ENCODE assay signal across 8 mouse cellular contexts in genomic region chr10:81167200-81168086, GRCm38 (mm10). TPM values are rescaled to one million over a fixed set of nuclear protein-coding genes. Genes with fewer than 3 reads are reported as not detected.
A peak's percentile ranks its signal among the peaks of the same experiment; 100 is the strongest.
DNase-seq lines count a peak whose midpoint lies in the region; ATAC-seq and TF ChIP-seq lines count a peak whose summit lies in the region.

Gene Pias4 (minus strand): TSS chr10:81167923.

- peak; percentile 100 for DNase-seq in heart, postnatal 10 days
- DNase-seq in large intestine, adult 2 months (ENCODE audit: low read depth, low spot score), result peak; percentile 94
- DNase-seq in liver, postnatal 0 days, result peak; percentile 100
- DNase-seq in testis, postnatal 10 days (ENCODE audit: low spot score), result peak; percentile 100

- peak; percentile 66 for ATAC-seq in cerebellum, adult (ENCODE audit: insufficient number of reproducible peaks, low FRiP score, low TSS enrichment)
- ATAC-seq in forebrain, embryonic 13.5 days, result peak; percentile 89
- ATAC-seq in liver, postnatal 0 days, result peak; percentile 91
- ATAC-seq in neural tube, embryonic 14.5 days (ENCODE audit: low read depth), result peak; percentile 83

- no peaks in the 10 kb centered on the region for H3K27me3 ChIP-seq in ES-Bruce4 (ENCODE audit: control insufficient read depth, insufficient read depth, low read length, poor library complexity, severe bottlenecking)
- no peaks in the 10 kb centered on the region for H3K27me3 ChIP-seq in forebrain, embryonic 13.5 days
- H3K27me3 ChIP-seq in liver, postnatal 0 days (ENCODE audit: insufficient read depth, low read length), result no peaks in the 10 kb centered on the region
- H3K27me3 ChIP-seq in neural tube, embryonic 14.5 days (ENCODE audit: control insufficient read depth, insufficient read depth, low read length), result no peaks in the 10 kb centered on the region

- no peak for TF ChIP-seq POLR2A in ES-Bruce4 (IDR thresholded peaks at IDR 0.05; ENCODE audit: insufficient read depth, low read length)

- intact Hi-C loops in heart, postnatal 10 days (cut with DNase I), result loop anchor here (2.0 kb wide), 1 partner anchor 27 kb away; no protein-coding TSS in a partner anchor

- TF ChIP-seq EP300 in ES-Bruce4 (IDR thresholded peaks at IDR 0.05; ENCODE audit: insufficient read depth, low read depth, low read length), result no peak
- no peak for TF ChIP-seq EP300 in liver, postnatal 0 days (IDR thresholded peaks at IDR 0.05; ENCODE audit: low read depth)

- no peak for TF ChIP-seq CTCF in ES-Bruce4 (IDR thresholded peaks at IDR 0.05; ENCODE audit: low read depth, low read length)
- no peak for TF ChIP-seq CTCF in liver, postnatal 0 days (IDR thresholded peaks at IDR 0.05; ENCODE audit: low read depth)

- no peaks in the 10 kb centered on the region for H3K9me3 ChIP-seq in ES-Bruce4 (replicated peaks; ENCODE audit: control insufficient read depth, insufficient read depth, low read length, poor library complexity, severe bottlenecking)
- H3K9me3 ChIP-seq in forebrain, embryonic 13.5 days (replicated peaks), result no peaks in the 10 kb centered on the region
- H3K9me3 ChIP-seq in liver, postnatal 0 days (ENCODE audit: low read length), result no peaks in the 10 kb centered on the region
- H3K9me3 ChIP-seq in neural tube, embryonic 14.5 days (ENCODE audit: control insufficient read depth, low read length), result no peaks in the 10 kb centered on the region

- WGBS in forebrain, embryonic 13.5 days, result 1% methylated on average over 48 of the region's 64 CpGs
- under 1% methylated on average over 64 of the region's 64 CpGs for WGBS in large intestine, adult 2 months
- WGBS in liver, postnatal 0 days (ENCODE audit: insufficient replicate concordance), result 2% methylated on average over 59 of the region's 64 CpGs
- under 1% methylated on average over 58 of the region's 64 CpGs for WGBS in neural tube, embryonic 14.5 days

- H3K36me3 ChIP-seq in ES-Bruce4 (ENCODE audit: control insufficient read depth, insufficient read depth, low read length, poor library complexity, severe bottlenecking), result peaks cover 7% of the 10 kb centered on the region; the same call in 1 of the 2 replicates
- H3K36me3 ChIP-seq in forebrain, embryonic 13.5 days (ENCODE audit: poor library complexity, severe bottlenecking), result peaks cover 27% of the 10 kb centered on the region
- H3K36me3 ChIP-seq in liver, postnatal 0 days (replicated peaks; ENCODE audit: insufficient read depth, low read length), result peaks cover 11% of the 10 kb centered on the region; the same call in 1 of the 2 replicates
- H3K36me3 ChIP-seq in neural tube, embryonic 14.5 days (ENCODE audit: control insufficient read depth, insufficient read depth, low read length), result peaks cover 9% of the 10 kb centered on the region; the same call in 1 of the 2 replicates

- peak within 1 kb of the TSS; percentile 89 for H3K27ac ChIP-seq in ES-Bruce4 (ENCODE audit: insufficient read depth, low read length)
- peak within 1 kb of the TSS; percentile 75 for H3K27ac ChIP-seq in forebrain, embryonic 13.5 days
- peak within 1 kb of the TSS; percentile 88 for H3K27ac ChIP-seq in liver, postnatal 0 days (ENCODE audit: low read depth)
- H3K27ac ChIP-seq in neural tube, embryonic 14.5 days (ENCODE audit: low read depth, low read length), result peak within 1 kb of the TSS; percentile 80

- peak within 1 kb of the TSS; percentile 90 for H3K4me2 ChIP-seq in forebrain, embryonic 13.5 days
- peak within 1 kb of the TSS; percentile 91 for H3K4me2 ChIP-seq in liver, postnatal 0 days (ENCODE audit: low read depth, low read length)
- H3K4me2 ChIP-seq in neural tube, embryonic 14.5 days (ENCODE audit: low read depth, low read length), result peak within 1 kb of the TSS; percentile 87

- peak within 1 kb of the TSS; percentile 96 for H3K4me3 ChIP-seq in ES-Bruce4 (ENCODE audit: low read depth, low read length)
- H3K4me3 ChIP-seq in forebrain, embryonic 13.5 days, result peak within 1 kb of the TSS; percentile 67
- H3K4me3 ChIP-seq in liver, postnatal 0 days (ENCODE audit: low read depth, low read length), result peak within 1 kb of the TSS; percentile 83
- H3K4me3 ChIP-seq in neural tube, embryonic 14.5 days (ENCODE audit: low read depth, low read length), result peak within 1 kb of the TSS; percentile 79

- H3K9ac ChIP-seq in ES-Bruce4 (ENCODE audit: low read depth, poor library complexity, severe bottlenecking), result peak within 1 kb of the TSS; percentile 79
- H3K9ac ChIP-seq in forebrain, embryonic 13.5 days, result peak within 1 kb of the TSS; percentile 78
- H3K9ac ChIP-seq in liver, postnatal 0 days (replicated peaks), result peak within 1 kb of the TSS; percentile 86
- peak within 1 kb of the TSS; percentile 69 for H3K9ac ChIP-seq in neural tube, embryonic 14.5 days (replicated peaks; ENCODE audit: low read depth, low read length)

- no peaks in the 10 kb centered on the region for H3K4me1 ChIP-seq in ES-Bruce4 (ENCODE audit: control insufficient read depth, insufficient read depth, low read length)
- peaks cover 29% of the 10 kb centered on the region for H3K4me1 ChIP-seq in forebrain, embryonic 13.5 days
- H3K4me1 ChIP-seq in liver, postnatal 0 days (ENCODE audit: insufficient read depth), result peaks cover 20% of the 10 kb centered on the region
- H3K4me1 ChIP-seq in neural tube, embryonic 14.5 days (ENCODE audit: control insufficient read depth, insufficient read depth, low read length), result peaks cover 13% of the 10 kb centered on the region

RNA-seq across cellular contexts. Expression of gene Pias4, which starts in this region (rescaled TPM):
- 36.8 and 44.9 TPM in 2 replicates for polyA plus RNA-seq in ES-Bruce4 (2011; ENCODE audit: insufficient read depth, insufficient read length, low read depth, missing spikeins)
- polyA plus RNA-seq in forebrain, embryonic 13.5 days (2015; fragmentation: Nextera tagmentation; extraction: Ambion mirVana), result 54.2 and 57.0 TPM in 2 replicates
- 10 to 100 TPM; 14.7 to 17.8 TPM for total RNA-seq in heart, postnatal 10 days (2021)
- 40.4 and 40.5 TPM in 2 replicates for polyA plus RNA-seq in large intestine, adult 2 months (2012; rRNA removed)
- polyA plus RNA-seq in liver, postnatal 0 days (2015; fragmentation: Nextera tagmentation; extraction: Ambion mirVana), result 14.6 and 16.1 TPM in 2 replicates
- 48.4 and 51.4 TPM in 2 replicates for polyA plus RNA-seq in neural tube, embryonic 14.5 days (2014; fragmentation: Nextera tagmentation; extraction: Ambion mirVana)

Comparison
In these comparisons a context has a peak if more than half of its experiments do, and no peak if none do; other contexts are left out.
1. Peak in every context shown above with its lines: DNase-seq, ATAC-seq, H3K4me3 ChIP-seq and H3K27ac ChIP-seq.